Mouse (Mus musculus): ENCODE results near the gene Setd7.

DNA sequence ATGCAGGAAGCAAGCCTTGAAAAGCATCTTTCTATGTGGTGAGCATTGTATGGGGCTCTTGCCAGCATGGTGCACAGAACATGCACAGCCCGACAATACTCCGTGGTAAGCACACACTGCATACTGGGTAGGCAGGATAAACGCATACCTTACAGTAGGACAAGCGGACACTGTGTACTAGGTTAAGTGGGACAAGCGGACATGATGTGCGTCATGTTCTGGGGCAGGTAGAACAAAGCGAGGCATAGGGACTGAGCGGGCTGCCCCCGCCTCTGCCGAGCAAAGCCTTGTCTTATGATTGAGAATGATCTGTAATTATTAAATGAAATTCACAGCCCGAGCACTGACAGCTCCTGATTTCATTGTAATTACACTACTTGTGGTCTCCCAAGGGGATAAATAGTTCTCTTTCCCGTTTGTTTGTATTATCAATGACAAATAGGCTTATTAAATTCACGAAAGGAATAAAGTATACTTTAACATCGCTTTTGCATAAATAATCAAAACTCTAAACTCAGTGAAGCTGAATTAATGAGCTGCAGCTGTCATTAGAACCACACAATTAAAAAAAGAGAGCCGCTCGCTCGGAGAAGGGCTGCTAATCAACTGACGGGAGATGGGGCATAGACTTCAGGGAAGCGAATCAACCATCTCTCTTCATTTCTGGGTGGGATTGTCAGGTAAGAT, 16.1 kb downstream of the Setd7 start:
- TF ChIP-seq USF2 (conservative IDR thresholded peaks at IDR 0.05; ENCODE audit: low read depth, low read length): no peak
- no peak for TF ChIP-seq ETS1 (conservative IDR thresholded peaks at IDR 0.05; ENCODE audit: low read depth, low read length)
- TF ChIP-seq NRF1 (IDR thresholded peaks at IDR 0.05; ENCODE audit: low read depth, low read length): no peak
- no peak for TF ChIP-seq E2F4 (IDR thresholded peaks at IDR 0.05; ENCODE audit: insufficient replicate concordance, low read depth, low read length)
- TF ChIP-seq HCFC1 (IDR thresholded peaks at IDR 0.05; ENCODE audit: low read depth, low read length): no peak
- TF ChIP-seq EP300 (IDR thresholded peaks at IDR 0.05; ENCODE audit: low read length): no peak
- no peak for TF ChIP-seq CTCF (conservative IDR thresholded peaks at IDR 0.05 in 1 of 2, IDR thresholded peaks at IDR 0.05 in 1 of 2; ENCODE audit: low read depth in 2 of 2, low read length in 2 of 2)
- TF ChIP-seq TCF12 (IDR thresholded peaks at IDR 0.05; ENCODE audit: low read depth, low read length): no peak

Data from CH12.LX (cell line).